Mouse (Mus musculus): ENCODE measurements around the gene Apba2.

DNA sequence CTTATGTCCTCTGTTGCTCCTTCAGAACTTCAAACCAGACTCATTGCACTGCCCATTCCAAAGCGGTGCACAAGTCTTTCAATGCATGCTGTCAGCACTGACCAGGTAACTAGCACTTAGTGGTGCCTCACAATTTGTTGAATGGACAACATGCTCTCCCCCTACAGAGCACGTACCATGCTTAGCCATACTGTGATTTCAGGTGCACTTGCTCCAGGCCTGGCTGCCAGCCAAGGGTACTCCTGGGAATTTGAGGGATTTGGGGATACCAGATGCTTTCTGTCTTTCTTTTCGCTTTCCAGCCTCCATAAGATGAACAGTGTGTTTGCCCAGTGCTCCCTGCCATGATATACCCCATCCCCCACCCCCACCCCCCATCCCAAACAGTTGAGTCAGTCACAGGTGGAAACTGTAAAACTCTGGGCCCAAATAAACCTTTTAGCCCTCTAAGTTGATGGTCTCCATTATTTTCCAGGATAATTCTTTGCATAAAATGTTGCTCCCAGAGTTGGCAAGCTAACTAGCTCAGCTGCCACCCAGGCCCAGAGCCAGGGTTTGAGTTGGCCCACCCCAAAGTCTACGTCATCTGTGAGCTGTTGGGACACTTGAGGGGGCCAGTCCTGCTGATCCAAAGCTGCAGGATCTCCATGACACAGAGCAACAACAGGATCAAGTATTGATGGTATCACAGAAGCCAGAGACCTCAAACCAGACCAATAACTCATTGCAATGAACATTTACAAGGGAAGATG lies 48.9 kb upstream of the Apba2 start:
- TF ChIP-seq CTCF (conservative IDR thresholded peaks at IDR 0.05; ENCODE audit: insufficient read depth, insufficient read length, low read depth, low read length) = no peak
- no peak for TF ChIP-seq POLR2A (IDR thresholded peaks at IDR 0.05; ENCODE audit: low read depth, low read length)

Data from kidney, adult 2 months (tissue).